Mouse (Mus musculus) CH12.LX (cell line): ENCODE data around the gene Cx3cr1. TPM values are rescaled to one million over a fixed set of nuclear protein-coding genes. Genes with fewer than 3 reads are reported as not detected.

Experiments used
- DNase-seq: peaks from one replicate; pipeline ENCODE4 v3.0.0-alpha.2; 2013; ENCODE audit errors: extremely low read depth
- H3K27ac ChIP-seq: 2 replicates; pipeline ENCODE4 v1.5.1; 2012; ENCODE audit warnings: low read depth, mild to moderate bottlenecking, control low read depth, moderate library complexity; ENCODE audit not compliant: insufficient read depth
- H3K27me3 ChIP-seq: replicated peaks from 2 replicates; pipeline ENCODE3; 2012; ENCODE audit warnings: inconsistent platforms
- H3K36me3 ChIP-seq, 2 experiments: replicated peaks in 1 of 2; 2 replicates each; pipeline versions ENCODE3 to v1.6.1; 2012; ENCODE audit warnings: inconsistent platforms in 1 of 2, low read length in 1 of 2, mild to moderate bottlenecking in 1 of 2, mixed read lengths in 1 of 2, moderate library complexity in 1 of 2; ENCODE audit not compliant: control insufficient read depth in 1 of 2, insufficient read depth in 1 of 2
- H3K4me1 ChIP-seq, 2 experiments: 2 replicates each; pipeline ENCODE4 v1.6.1; 2012; ENCODE audit warnings: inconsistent platforms in 1 of 2, moderate library complexity in 1 of 2; ENCODE audit not compliant: insufficient read depth in 2 of 2, control insufficient read depth in 1 of 2
- H3K4me2 ChIP-seq: 2 replicates; pipeline ENCODE4 v1.6.1; 2012; ENCODE audit warnings: low read depth, mild to moderate bottlenecking, control low read depth; ENCODE audit not compliant: poor library complexity, insufficient read depth, severe bottlenecking
- H3K4me3 ChIP-seq, 3 experiments: fragments of 150-350 bp in 1 of 3; sonication (generic) in 1 of 3; replicated peaks in 1 of 3; 2 replicates each; pipeline versions ENCODE3 to v1.5.1; 2011 to 2012; ENCODE audit warnings: low read depth in 2 of 3, low read length in 2 of 3, mild to moderate bottlenecking in 2 of 3, moderate library complexity in 2 of 3, control low read depth in 1 of 3, improper control_type of control experiment in 1 of 3, inconsistent platforms in 1 of 3, mixed read lengths in 1 of 3; ENCODE audit not compliant: poor library complexity in 1 of 3
- H3K79me2 ChIP-seq: replicated peaks from 2 replicates; pipeline ENCODE4 v1.6.1; 2012; ENCODE audit warnings: mild to moderate bottlenecking, moderate library complexity; ENCODE audit not compliant: control insufficient read depth, poor library complexity, insufficient read depth, severe bottlenecking; ENCODE audit errors: extremely low read depth
- H3K9ac ChIP-seq: 2 replicates; pipeline ENCODE4 v1.6.1; 2012; ENCODE audit warnings: low read depth, mild to moderate bottlenecking, control low read depth, moderate library complexity; ENCODE audit not compliant: insufficient read depth
- H3K9me3 ChIP-seq: replicated peaks from 2 replicates; pipeline ENCODE3; 2012; ENCODE audit warnings: low read length, inconsistent platforms, mixed read lengths
- CHD1 ChIP-seq: IDR thresholded peaks from 2 replicates; pipeline ENCODE4 v1.6.1; 2012; ENCODE audit warnings: low read depth, low read length, improper control_type of control experiment, inconsistent platforms
- CHD2 ChIP-seq: IDR thresholded peaks from 2 replicates; pipeline ENCODE4 v1.6.1; 2011; ENCODE audit warnings: low read length, improper control_type of control experiment
- E2F4 ChIP-seq: IDR thresholded peaks from 2 replicates; pipeline ENCODE4 v1.6.1; 2011; ENCODE audit warnings: low read depth, low read length, improper control_type of control experiment; ENCODE audit not compliant: insufficient replicate concordance
- ETS1 ChIP-seq: conservative IDR thresholded peaks from 2 replicates; pipeline ENCODE4 v1.6.1; 2012; ENCODE audit warnings: low read depth, mild to moderate bottlenecking, inconsistent platforms, low read length, improper control_type of control experiment, moderate library complexity
- GABPA ChIP-seq: IDR thresholded peaks from 2 replicates; pipeline ENCODE4 v1.6.1; 2012; ENCODE audit warnings: low read depth, low read length, improper control_type of control experiment, inconsistent platforms; ENCODE audit not compliant: insufficient replicate concordance
- IRF4 ChIP-seq: IDR thresholded peaks from 2 replicates; pipeline ENCODE4 v1.6.1; 2014; ENCODE audit warnings: low read depth, mild to moderate bottlenecking, inconsistent platforms, low read length, improper control_type of control experiment
- JUN ChIP-seq: IDR thresholded peaks from 2 replicates; pipeline ENCODE4 v1.6.1; 2011; ENCODE audit warnings: low read depth, mild to moderate bottlenecking, low read length, improper control_type of control experiment, moderate library complexity; ENCODE audit not compliant: insufficient read depth
- JUND ChIP-seq: conservative IDR thresholded peaks from 2 replicates; pipeline ENCODE4 v1.6.1; 2011; ENCODE audit warnings: low read depth, low read length, improper control_type of control experiment
- KAT2A ChIP-seq: IDR thresholded peaks from 2 replicates; pipeline ENCODE4 v1.6.1; 2012; ENCODE audit warnings: low read length, improper control_type of control experiment, inconsistent platforms; ENCODE audit not compliant: insufficient replicate concordance
- MAFK ChIP-seq: IDR thresholded peaks from 2 replicates; pipeline ENCODE4 v1.6.1; 2011; ENCODE audit warnings: low read length, improper control_type of control experiment; ENCODE audit not compliant: insufficient replicate concordance
- MAX ChIP-seq: IDR thresholded peaks from 2 replicates; pipeline ENCODE4 v1.6.1; 2011; ENCODE audit warnings: low read length, improper control_type of control experiment
- MEF2A ChIP-seq: IDR thresholded peaks from 2 replicates; pipeline ENCODE4 v1.6.1; 2014; ENCODE audit warnings: low read depth, mild to moderate bottlenecking, inconsistent platforms, low read length, improper control_type of control experiment, borderline replicate concordance
- MXI1 ChIP-seq: IDR thresholded peaks from 2 replicates; pipeline ENCODE4 v1.6.1; 2011; ENCODE audit warnings: mild to moderate bottlenecking, low read depth, low read length, improper control_type of control experiment
- MYC ChIP-seq: IDR thresholded peaks from 2 replicates; pipeline ENCODE4 v1.6.1; 2011; ENCODE audit warnings: low read depth, mild to moderate bottlenecking, improper control_type of control experiment, low read length
- NRF1 ChIP-seq: IDR thresholded peaks from 2 replicates; pipeline ENCODE4 v1.6.1; 2014; ENCODE audit warnings: low read depth, mild to moderate bottlenecking, inconsistent platforms, low read length, improper control_type of control experiment, moderate library complexity
- PAX5 ChIP-seq: IDR thresholded peaks from 2 replicates; pipeline ENCODE4 v1.6.1; 2012; ENCODE audit warnings: low read length, inconsistent platforms, mixed read lengths
- POLR2A ChIP-seq: IDR thresholded peaks from 2 replicates; pipeline ENCODE4 v1.6.1; 2011; ENCODE audit warnings: low read depth, mild to moderate bottlenecking, improper control_type of control experiment, low read length
- RAD21 ChIP-seq: IDR thresholded peaks from 2 replicates; pipeline ENCODE4 v1.6.1; 2011; ENCODE audit warnings: low read depth, mild to moderate bottlenecking, low read length, improper control_type of control experiment, moderate library complexity
- RCOR1 ChIP-seq: conservative IDR thresholded peaks from 2 replicates; pipeline ENCODE4 v1.6.1; 2012; ENCODE audit warnings: low read depth, mild to moderate bottlenecking, inconsistent platforms, low read length, improper control_type of control experiment
- SIN3A ChIP-seq: IDR thresholded peaks from 2 replicates; pipeline ENCODE4 v1.6.1; 2012; ENCODE audit warnings: low read length, improper control_type of control experiment, inconsistent platforms
- SMC3 ChIP-seq: IDR thresholded peaks from 2 replicates; pipeline ENCODE4 v1.6.1; 2011; ENCODE audit warnings: low read depth, low read length, improper control_type of control experiment
- TCF12 ChIP-seq: IDR thresholded peaks from 2 replicates; pipeline ENCODE4 v1.6.1; 2014; ENCODE audit warnings: low read depth, mild to moderate bottlenecking, inconsistent platforms, low read length, improper control_type of control experiment
- UBTF ChIP-seq: IDR thresholded peaks from 2 replicates; pipeline ENCODE4 v1.6.1; 2012; ENCODE audit warnings: low read depth, mild to moderate bottlenecking, inconsistent platforms, low read length, improper control_type of control experiment, moderate library complexity
- USF1 ChIP-seq: IDR thresholded peaks from 2 replicates; pipeline ENCODE4 v1.6.1; 2014; ENCODE audit warnings: low read depth, mild to moderate bottlenecking, inconsistent platforms, low read length, improper control_type of control experiment
- ZMIZ1 ChIP-seq: IDR thresholded peaks from 2 replicates; pipeline ENCODE4 v1.6.1; 2012; ENCODE audit warnings: low read depth, mild to moderate bottlenecking, inconsistent platforms, low read length, improper control_type of control experiment
- ZNF384 ChIP-seq: IDR thresholded peaks from 2 replicates; pipeline ENCODE4 v1.6.1; 2012; ENCODE audit warnings: low read depth, low read length, improper control_type of control experiment, inconsistent platforms
- dilution Hi-C: fragments of 300-500 bp; cut with MboI; formaldehyde crosslinking; loops from 2 replicates; pipeline ENCODE4 v1.14.3; 2020; ENCODE audit warnings: low sequenced_read_pairs; ENCODE audit not compliant: extremely low pct_unique_long_range_greater_than_20kb, extremely low pct_ligation_motif_present
- in situ Hi-C: fragments of 300-500 bp; cut with MboI; formaldehyde crosslinking; loops from 3 replicates; pipeline ENCODE4 v1.14.3; 2019; ENCODE audit warnings: low sequenced_read_pairs, low pct_ligation_motif_present, low pct_unique_long_range_greater_than_20kb, mixed read lengths
- polyA plus RNA-seq: library from polyadenylated mRNA; unstranded; fragments of >175 nt; gene quantifications from 2 replicates; pipeline ENCODE4 v1.2.1, GENCODE M21; 2012; ENCODE audit warnings: low read depth; ENCODE audit not compliant: insufficient read length
- total RNA-seq, 2 experiments: library from RNA; depleted of rRNA; stranded (reverse); fragments of 300-350 nt in 1 of 2; fragments of >200 nt in 1 of 2; gene quantifications; 2 replicates each; pipeline ENCODE4 v1.2.3; 2012 to 2014

Cx3cr1 gene
- total and polyA plus RNA-seq, 3 experiments: 0.06 TPM; not detected in 2

GRCm38 (mm10) chr9:120091696-120092238, 22.1 kb upstream of the Cx3cr1 start, which contains the start of gene Ccr8:
Gene Ccr8, plus strand, starts transcription at chr9:120092114.
- no peak within 1 kb of the TSS for H3K4me3 ChIP-seq
- dilution Hi-C loops: no loop called here
- TF ChIP-seq UBTF (no peak), CHD2 (no peak), MYC (no peak), ZMIZ1 (no peak), ZNF384 (no peak), JUN (no peak), RAD21 (no peak), MXI1 (no peak), PAX5 (no peak), SIN3A (no peak), MAFK (no peak), MAX (no peak), GABPA (no peak), E2F4 (no peak), JUND (no peak), CHD1 (no peak), SMC3 (no peak)
- TF ChIP-seq, all 38 proteins: peak for 0
- H3K9ac ChIP-seq: no peak within 1 kb of the TSS
- peaks cover 11% of the 10 kb centered on the region for H3K9me3 ChIP-seq
- no peaks in the 10 kb centered on the region for H3K4me1 ChIP-seq
- H3K4me2 ChIP-seq: no peak within 1 kb of the TSS
- H3K27me3 ChIP-seq: peaks cover 4% of the 10 kb centered on the region
- H3K27ac ChIP-seq: no peak within 1 kb of the TSS
- no peaks in the 10 kb centered on the region for H3K79me2 ChIP-seq
- no peak for DNase-seq
- H3K36me3 ChIP-seq: no peaks in the 10 kb centered on the region
- in situ Hi-C loops: no loop called here

GRCm38 (mm10) chr9:120091086-120091485, 21.4 kb upstream of the Cx3cr1 start:
- H3K27me3 ChIP-seq: peaks cover 8% of the 10 kb centered on the region
- dilution Hi-C loops (no loop called here), in situ Hi-C loops (no loop called here)
- H3K27ac ChIP-seq: no peak overlapping the region
- H3K9me3 ChIP-seq: peaks cover 11% of the 10 kb centered on the region
- no peak overlapping the region for H3K4me3 ChIP-seq
- no peaks in the 10 kb centered on the region for H3K36me3 ChIP-seq
- H3K4me2 ChIP-seq: no peak overlapping the region
- TF ChIP-seq MYC (no peak), GABPA (no peak), NRF1 (no peak), MXI1 (no peak), ETS1 (no peak), POLR2A (no peak), KAT2A (no peak), MEF2A (no peak), IRF4 (no peak), RAD21 (no peak), JUND (no peak), E2F4 (no peak), USF1 (no peak), CHD2 (no peak), TCF12 (no peak), ZMIZ1 (no peak), JUN (no peak), SIN3A (no peak), RCOR1 (no peak)
- H3K9ac ChIP-seq: no peak overlapping the region
- no peaks in the 10 kb centered on the region for H3K4me1 ChIP-seq
- no peak for DNase-seq
- H3K79me2 ChIP-seq: no peaks in the 10 kb centered on the region
